Comparison of ENCODE assay signal across 20 mouse cellular contexts in the genomic region with DNA sequence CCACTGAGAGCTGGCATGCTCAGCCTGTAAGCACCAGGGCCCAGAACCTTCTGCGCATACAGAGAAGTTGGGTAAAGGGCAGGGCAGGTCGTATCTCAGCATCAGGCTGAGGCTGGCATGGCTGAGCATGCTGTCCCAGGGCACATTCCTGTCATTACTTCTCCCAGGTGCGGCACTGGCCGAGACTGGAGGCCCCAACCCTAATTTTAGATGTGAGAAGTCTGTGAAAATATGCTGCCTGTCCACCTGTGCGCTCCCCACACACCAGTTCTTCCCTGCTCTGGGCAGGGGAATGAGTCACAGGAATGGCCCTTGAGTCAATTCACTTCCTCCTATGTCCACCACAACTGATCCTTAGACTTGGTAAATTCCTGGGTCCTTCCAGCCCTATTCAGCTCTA. TPM values are rescaled to one million over a fixed set of nuclear protein-coding genes. Genes with fewer than 3 reads are reported as not detected.
A peak's percentile ranks its signal among the peaks of the same experiment; 100 is the strongest.
DNase-seq lines count a peak whose midpoint lies in the region; ATAC-seq and TF ChIP-seq lines count a peak whose summit lies in the region.
"Had no signal": no experiment of that assay in that cellular context is flagged by ENCODE, and none has a peak within 500 bp of the region (broad histone marks: within the 10 kb centered on the region; RNA-seq: fewer than 3 reads in every experiment).

No protein-coding gene starts in this region.

- 48% methylated on average over 5 of the region's 5 CpGs for WGBS in lung, embryonic 15.5 days
- WGBS in lung, adult 2 months: 46% methylated on average over 5 of the region's 5 CpGs
- whole genome bisulfite sequencing in kidney, embryonic 16.5 days: 61% methylated on average over 5 of the region's 5 CpGs
- WGBS in heart, embryonic 10.5 days: 68% methylated on average over 5 of the region's 5 CpGs

- H3K9me3 ChIP-seq in lung, embryonic 15.5 days: no peaks in the 10 kb centered on the region
- no peaks in the 10 kb centered on the region for H3K9me3 ChIP-seq in kidney, embryonic 16.5 days (ENCODE audit: low read length)
- H3K9me3 ChIP-seq in heart, embryonic 10.5 days: no peaks in the 10 kb centered on the region
- H3K9me3 ChIP-seq: embryonic facial prominence, embryonic 12.5 days; forebrain, embryonic 15.5 days; limb, embryonic 13.5 days had no signal

- H3K4me3 ChIP-seq in lung, embryonic 15.5 days: no peak overlapping the region
- H3K4me3 ChIP-seq in lung, adult 2 months (replicated peaks; ENCODE audit: extremely low read depth, low read depth, low read length): no peak overlapping the region
- H3K4me3 ChIP-seq in cortical plate, adult 2 months (ENCODE audit: insufficient read depth, low read length): no peak overlapping the region
- H3K4me3 ChIP-seq in kidney, embryonic 16.5 days (ENCODE audit: low read length): no peak overlapping the region
- H3K4me3 ChIP-seq in heart, embryonic 10.5 days: no peak overlapping the region
- H3K4me3 ChIP-seq: embryonic facial prominence, embryonic 12.5 days; forebrain, embryonic 15.5 days; limb, embryonic 13.5 days; megakaryocyte, embryonic 14.5 days had no signal

- H3K27ac ChIP-seq in lung, embryonic 15.5 days: peak overlapping the region; percentile 33; the same call in 1 of the 2 replicates
- peak overlapping the region; percentile 86; the same call in 1 of the 2 replicates for H3K27ac ChIP-seq in cortical plate, adult 2 months (ENCODE audit: insufficient read depth, low read length)
- H3K27ac ChIP-seq in kidney, embryonic 16.5 days (ENCODE audit: low read length): peak overlapping the region; percentile 74
- no peak overlapping the region for H3K27ac ChIP-seq in heart, embryonic 10.5 days
- H3K27ac ChIP-seq: embryonic facial prominence, embryonic 12.5 days; forebrain, embryonic 15.5 days; limb, embryonic 13.5 days; liver, embryonic 14.5 days had no signal

- H3K36me3 ChIP-seq in lung, embryonic 15.5 days: no peaks in the 10 kb centered on the region
- H3K36me3 ChIP-seq in kidney, embryonic 16.5 days (ENCODE audit: insufficient read depth, low read length): no peaks in the 10 kb centered on the region
- no peaks in the 10 kb centered on the region for H3K36me3 ChIP-seq in heart, embryonic 10.5 days
- H3K36me3 ChIP-seq: embryonic facial prominence, embryonic 12.5 days; forebrain, embryonic 15.5 days; limb, embryonic 13.5 days had no signal

- H3K4me1 ChIP-seq in lung, embryonic 15.5 days: 0 out of 2 replicates have a peak, but pooled peaks cover 5% of the 10 kb centered on the region
- no peaks in the 10 kb centered on the region for H3K4me1 ChIP-seq in lung, adult 2 months (ENCODE audit: control insufficient read depth, insufficient read depth, low read length)
- H3K4me1 ChIP-seq in cortical plate, adult 2 months (ENCODE audit: control insufficient read depth, insufficient read depth, low read length): no peaks in the 10 kb centered on the region
- H3K4me1 ChIP-seq in kidney, embryonic 16.5 days (ENCODE audit: insufficient read depth, low read length): no peaks in the 10 kb centered on the region
- H3K4me1 ChIP-seq in heart, embryonic 10.5 days: no peaks in the 10 kb centered on the region
- H3K4me1 ChIP-seq: embryonic facial prominence, embryonic 12.5 days; forebrain, embryonic 15.5 days; limb, embryonic 13.5 days; megakaryocyte, embryonic 14.5 days had no signal

- peak; percentile 39; the same call in 1 of the 2 replicates for ATAC-seq in lung, embryonic 15.5 days (ENCODE audit: borderline replicate concordance, extremely low read depth, low FRiP score, low TSS enrichment)
- peak; percentile 86 for ATAC-seq in kidney, embryonic 16.5 days (ENCODE audit: low FRiP score, low TSS enrichment)
- ATAC-seq: forebrain, embryonic 15.5 days; midbrain, embryonic 16.5 days had no signal

- TF ChIP-seq POLR2A in lung, adult 2 months (IDR thresholded peaks at IDR 0.05; ENCODE audit: borderline replicate concordance, extremely low read depth, low read depth, low read length): no peak
- TF ChIP-seq POLR2A in cortical plate, adult 2 months (IDR thresholded peaks at IDR 0.05; ENCODE audit: extremely low read depth, insufficient read depth, low read length): no peak

- TF ChIP-seq CTCF in lung, adult 2 months (IDR thresholded peaks at IDR 0.05; ENCODE audit: insufficient read depth, low read length): no peak
- TF ChIP-seq CTCF in cortical plate, adult 2 months (IDR thresholded peaks at IDR 0.05; ENCODE audit: extremely low read depth, insufficient read depth, low read length): no peak

- H3K27me3 ChIP-seq in lung, embryonic 15.5 days: no peaks in the 10 kb centered on the region
- no peaks in the 10 kb centered on the region for H3K27me3 ChIP-seq in kidney, embryonic 16.5 days (ENCODE audit: insufficient read depth, low read length)
- H3K27me3 ChIP-seq in heart, embryonic 10.5 days (ENCODE audit: insufficient read depth, poor library complexity, severe bottlenecking): no peaks in the 10 kb centered on the region
- H3K27me3 ChIP-seq: embryonic facial prominence, embryonic 12.5 days; forebrain, embryonic 15.5 days; limb, embryonic 13.5 days had no signal

- H3K9ac ChIP-seq in lung, embryonic 15.5 days: no peak overlapping the region
- H3K9ac ChIP-seq in kidney, embryonic 16.5 days (replicated peaks; ENCODE audit: low read length): no peak overlapping the region
- H3K9ac ChIP-seq: embryonic facial prominence, embryonic 12.5 days; forebrain, embryonic 15.5 days; limb, embryonic 13.5 days; liver, embryonic 14.5 days had no signal

- H3K4me2 ChIP-seq in lung, embryonic 15.5 days: no peak overlapping the region
- H3K4me2 ChIP-seq in kidney, embryonic 16.5 days (replicated peaks; ENCODE audit: low read depth, low read length): no peak overlapping the region
- H3K4me2 ChIP-seq: embryonic facial prominence, embryonic 12.5 days; forebrain, embryonic 15.5 days; limb, embryonic 13.5 days had no signal

- no peak for DNase-seq in lung, adult 2 months
- DNase-seq in lung, postnatal 4 days: peak; percentile 32 to 73
- no peak for DNase-seq in frontal cortex, postnatal 10 days (ENCODE audit: low spot score in 2 of 2)
- DNase-seq in adipocyte (ENCODE audit: low spot score): no peak
- no peak for DNase-seq in heart, embryonic 10.5 days (ENCODE audit: low spot score)
- DNase-seq: adrenal gland, postnatal 36 days; B cell, adult 2 months; cerebellum, adult 8-10 months; heart, adult 11 months; layer of hippocampus, adult 9-11 months; thymus, postnatal 14 days had no signal

RNA-seq across cellular contexts. Expression of gene Mal, which starts 30.8 kb away (rescaled TPM):
- 11.2 and 14.3 TPM in 2 replicates for polyA plus RNA-seq in lung, embryonic 15.5 days (2015; fragmentation: Nextera tagmentation; extraction: Ambion mirVana)
- 8.7 and 10.9 TPM in 2 replicates for polyA plus RNA-seq in lung, adult 2 months (2012; rRNA removed)
- 144 and 209 TPM in 2 replicates for polyA plus RNA-seq in cortical plate, adult 2 months (2012; rRNA removed)
- polyA plus RNA-seq in kidney, embryonic 16.5 days (2015; fragmentation: Nextera tagmentation; extraction: Ambion mirVana): 59.5 and 59.7 TPM in 2 replicates
- 1.7 and 1.8 TPM in 2 replicates for polyA plus RNA-seq in heart, embryonic 10.5 days (2016; fragmentation: Nextera tagmentation; extraction: Ambion mirVana)

RNA-seq across cellular contexts. Expression of gene Mrps5, which starts 38.6 kb away (rescaled TPM):
- polyA plus RNA-seq in lung, embryonic 15.5 days (2015; fragmentation: Nextera tagmentation; extraction: Ambion mirVana): 123 and 128 TPM in 2 replicates
- polyA plus RNA-seq in lung, adult 2 months (2012; rRNA removed): 32.0 and 37.8 TPM in 2 replicates
- 88.8 and 90.0 TPM in 2 replicates for polyA plus RNA-seq in cortical plate, adult 2 months (2012; rRNA removed)
- 147 and 148 TPM in 2 replicates for polyA plus RNA-seq in kidney, embryonic 16.5 days (2015; fragmentation: Nextera tagmentation; extraction: Ambion mirVana)
- polyA plus RNA-seq in heart, embryonic 10.5 days (2016; fragmentation: Nextera tagmentation; extraction: Ambion mirVana): 155 and 156 TPM in 2 replicates

RNA-seq across cellular contexts. Expression of gene Zfp661, which starts 38.8 kb away (rescaled TPM):
- 4.4 TPM in 2 replicates for polyA plus RNA-seq in lung, embryonic 15.5 days (2015; fragmentation: Nextera tagmentation; extraction: Ambion mirVana)
- 1.7 and 2.9 TPM in 2 replicates for polyA plus RNA-seq in lung, adult 2 months (2012; rRNA removed)
- 10.3 and 10.4 TPM in 2 replicates for polyA plus RNA-seq in cortical plate, adult 2 months (2012; rRNA removed)
- 5.1 and 5.6 TPM in 2 replicates for polyA plus RNA-seq in kidney, embryonic 16.5 days (2015; fragmentation: Nextera tagmentation; extraction: Ambion mirVana)
- 2.8 and 4.4 TPM in 2 replicates for polyA plus RNA-seq in heart, embryonic 10.5 days (2016; fragmentation: Nextera tagmentation; extraction: Ambion mirVana)

Comparison
In these comparisons a context has a peak if more than half of its experiments do, and no peak if none do; other contexts are left out.
1. DNase-seq: peak in lung, postnatal 4 days (2 of 2); none in lung, adult 2 months (single experiment), frontal cortex, postnatal 10 days (0 of 2), adipocyte (single experiment) and heart, embryonic 10.5 days (single experiment).